Mouse (Mus musculus) embryonic facial prominence, embryonic 13.5 days (tissue): ENCODE data around the gene Bmp6. TPM values are rescaled to one million over a fixed set of nuclear protein-coding genes. Genes with fewer than 3 reads are reported as not detected.
A peak's percentile ranks its signal among the peaks of the same experiment; 100 is the strongest.

Experiments used
- ATAC-seq: fragments of 200-750 bp; cut with Nextera tagmentation; 2 replicates; pipeline ENCODE4 v1.8.0; 2017; ENCODE audit warnings: low read depth; ENCODE audit not compliant: insufficient number of reproducible peaks, insufficient read depth, low FRiP score, low TSS enrichment
- H3K27ac ChIP-seq: fragments of 300-500 bp; sonication (generic); 2 replicates; pipeline ENCODE4 v1.5.1; 2015; ENCODE audit warnings: moderate library complexity, mild to moderate bottlenecking, inconsistent platforms
- H3K27me3 ChIP-seq: fragments of 300-500 bp; sonication (generic); 2 replicates; pipeline ENCODE4 v1.6.1; 2015; ENCODE audit warnings: mild to moderate bottlenecking, inconsistent platforms
- H3K36me3 ChIP-seq: fragments of 300-500 bp; sonication (generic); 2 replicates; pipeline ENCODE4 v1.6.1; 2015; ENCODE audit warnings: mild to moderate bottlenecking, inconsistent platforms
- H3K4me1 ChIP-seq: fragments of 300-500 bp; sonication (generic); 2 replicates; pipeline ENCODE4 v1.6.1; 2015; ENCODE audit warnings: inconsistent platforms
- H3K4me2 ChIP-seq: fragments of 300-500 bp; sonication (generic); 2 replicates; pipeline ENCODE4 v1.6.1; 2015; ENCODE audit warnings: moderate library complexity, mild to moderate bottlenecking, inconsistent platforms
- H3K4me3 ChIP-seq: fragments of 300-500 bp; sonication (generic); 2 replicates; pipeline ENCODE4 v1.5.1; 2015; ENCODE audit warnings: mild to moderate bottlenecking, inconsistent platforms
- H3K9ac ChIP-seq: fragments of 300-500 bp; sonication (generic); 2 replicates; pipeline ENCODE4 v1.6.1; 2015; ENCODE audit warnings: mild to moderate bottlenecking, inconsistent platforms
- H3K9me3 ChIP-seq: fragments of 300-500 bp; sonication (generic); 2 replicates; pipeline ENCODE4 v1.6.1; 2016; ENCODE audit warnings: inconsistent platforms
- WGBS: fragments of 180-500 bp; shearing (Covaris S2); methylation state at CpG from one replicate; pipeline ENCODE4 v1.1.7; 2015; ENCODE audit warnings: mixed read lengths; 5-methylcytosine and 5-hydroxymethylcytosine counted together
- polyA plus RNA-seq: library from polyadenylated mRNA; unstranded; fragments of >200 nt; fragmentation: Nextera tagmentation; extraction: Ambion mirVana; gene quantifications from 2 replicates; pipeline ENCODE4 v1.2.1, GENCODE M21; 2015

The Bmp6 gene
- polyA plus RNA-seq, 1 experiment from 2014 or later: 4.3 TPM

GRCm38 (mm10) chr13:38398658-38399057 lies 53.8 kb downstream of the Bmp6 start:
- 33% methylated on average over 6 of the region's 6 CpGs for WGBS
- ATAC-seq: no peak
- H3K9ac ChIP-seq: no peak overlapping the region
- no peaks in the 10 kb centered on the region for H3K9me3 ChIP-seq
- peaks cover 31% of the 10 kb centered on the region for H3K4me1 ChIP-seq
- H3K27me3 ChIP-seq: no peaks in the 10 kb centered on the region
- no peak overlapping the region for H3K4me3 ChIP-seq
- H3K27ac ChIP-seq: no peak overlapping the region
- H3K36me3 ChIP-seq: no peaks in the 10 kb centered on the region
- H3K4me2 ChIP-seq: no peak overlapping the region

GRCm38 (mm10) chr13:38400662-38401061 lies 55.8 kb downstream of the Bmp6 start:
- Histone ChIP-seq H3K27ac (no peak overlapping the region), H3K4me1 (peaks cover 26% of the 10 kb centered on the region), H3K4me2 (no peak overlapping the region), H3K27me3 (no peaks in the 10 kb centered on the region), H3K36me3 (no peaks in the 10 kb centered on the region), H3K9ac (no peak overlapping the region), H3K9me3 (no peaks in the 10 kb centered on the region), H3K4me3 (no peak overlapping the region)
- ATAC-seq: no peak
- WGBS: 91% methylated on average over 8 of the region's 8 CpGs

GRCm38 (mm10) chr13:38407611-38408315 lies 62.9 kb downstream of the Bmp6 start:
- Histone ChIP-seq H3K4me2 (no peak overlapping the region), H3K4me3 (no peak overlapping the region), H3K27me3 (no peaks in the 10 kb centered on the region), H3K27ac (no peak overlapping the region; the same call in 1 of the 2 replicates), H3K9me3 (no peaks in the 10 kb centered on the region), H3K4me1 (peaks cover 27% of the 10 kb centered on the region), H3K36me3 (no peaks in the 10 kb centered on the region), H3K9ac (no peak overlapping the region)
- WGBS: 52% methylated on average over 6 of the region's 6 CpGs
- peak; percentile 43; the same call in 1 of the 2 replicates for ATAC-seq

- no peak for ATAC-seq
- Histone ChIP-seq H3K4me3 (no peak overlapping the region), H3K9me3 (no peaks in the 10 kb centered on the region), H3K27ac (no peak overlapping the region), H3K36me3 (no peaks in the 10 kb centered on the region), H3K4me1 (peaks cover 27% of the 10 kb centered on the region), H3K4me2 (no peak overlapping the region), H3K9ac (no peak overlapping the region), H3K27me3 (no peaks in the 10 kb centered on the region)
- 42% methylated on average over 3 of the region's 3 CpGs for WGBS
These were observed 63.7 kb downstream of the Bmp6 start for GRCm38 (mm10) chr13:38408636-38409035.

- Histone ChIP-seq H3K9ac (0 out of 2 replicates have a peak overlapping the region, but pooled peaks have one; percentile 17), H3K4me2 (peak overlapping the region; percentile 44)
- ATAC-seq: peak; percentile 43; the same call in 1 of the 2 replicates
These were observed 65.5 kb downstream of the Bmp6 start for GRCm38 (mm10) chr13:38410322-38410865.

GRCm38 (mm10) chr13:38419781-38420180 lies 74.9 kb downstream of the Bmp6 start:
- Histone ChIP-seq H3K9me3 (no peaks in the 10 kb centered on the region), H3K27me3 (no peaks in the 10 kb centered on the region), H3K4me1 (peaks cover 6% of the 10 kb centered on the region; the same call in 1 of the 2 replicates), H3K36me3 (no peaks in the 10 kb centered on the region), H3K4me3 (no peak overlapping the region), H3K27ac (no peak overlapping the region), H3K4me2 (no peak overlapping the region), H3K9ac (no peak overlapping the region)
- ATAC-seq: no peak
- WGBS: 88% methylated on average over 7 of the region's 7 CpGs

More at GRCm38 (mm10) chr13:38410322-38410865, 65.5 kb downstream of the Bmp6 start:
- Histone ChIP-seq H3K36me3 (no peaks in the 10 kb centered on the region), H3K27me3 (no peaks in the 10 kb centered on the region), H3K4me1 (peaks cover 27% of the 10 kb centered on the region), H3K4me3 (no peak overlapping the region), H3K27ac (peak overlapping the region; percentile 58), H3K9me3 (no peaks in the 10 kb centered on the region)
- WGBS: 21% methylated on average over 15 of the region's 15 CpGs

GRCm38 (mm10) chr13:38422491-38422890 lies 77.6 kb downstream of the Bmp6 start:
- no peak overlapping the region for H3K9ac ChIP-seq
- H3K4me3 ChIP-seq: no peak overlapping the region
- no peak overlapping the region for H3K27ac ChIP-seq
- no peaks in the 10 kb centered on the region for H3K36me3 ChIP-seq
- no peaks in the 10 kb centered on the region for H3K27me3 ChIP-seq
- H3K9me3 ChIP-seq: no peaks in the 10 kb centered on the region
- no peak overlapping the region for H3K4me2 ChIP-seq
- no peak for ATAC-seq
- 91% methylated on average over 5 of the region's 5 CpGs for WGBS
- peaks cover 6% of the 10 kb centered on the region; the same call in 1 of the 2 replicates for H3K4me1 ChIP-seq

GRCm38 (mm10) chr13:38425294-38425693 lies 80.4 kb downstream of the Bmp6 start:
- WGBS: 77% methylated on average over 6 of the region's 6 CpGs
- H3K4me2 ChIP-seq: no peak overlapping the region

GRCm38 (mm10) chr13:38429671-38430070 lies 84.8 kb downstream of the Bmp6 start:
- WGBS: 79% methylated on average over 8 of the region's 8 CpGs
- no peaks in the 10 kb centered on the region for H3K27me3 ChIP-seq
- H3K27ac ChIP-seq: no peak overlapping the region
- ATAC-seq: no peak
- no peak overlapping the region for H3K4me2 ChIP-seq
- peaks cover 8% of the 10 kb centered on the region; the same call in 1 of the 2 replicates for H3K4me1 ChIP-seq
- H3K9me3 ChIP-seq: peaks cover 3% of the 10 kb centered on the region; the same call in 1 of the 2 replicates
- H3K9ac ChIP-seq: no peak overlapping the region
- H3K36me3 ChIP-seq: no peaks in the 10 kb centered on the region
- no peak overlapping the region for H3K4me3 ChIP-seq

More at GRCm38 (mm10) chr13:38425294-38425693, 80.4 kb downstream of the Bmp6 start:
- H3K9ac ChIP-seq: no peak overlapping the region
- no peaks in the 10 kb centered on the region for H3K27me3 ChIP-seq
- no peak overlapping the region for H3K27ac ChIP-seq
- H3K4me1 ChIP-seq: peaks cover 6% of the 10 kb centered on the region; the same call in 1 of the 2 replicates
- ATAC-seq: no peak
- peaks cover 3% of the 10 kb centered on the region; the same call in 1 of the 2 replicates for H3K9me3 ChIP-seq
- H3K4me3 ChIP-seq: no peak overlapping the region
- no peaks in the 10 kb centered on the region for H3K36me3 ChIP-seq

- no peaks in the 10 kb centered on the region for H3K36me3 ChIP-seq
- 80% methylated on average over 6 of the region's 6 CpGs for WGBS
- H3K4me2 ChIP-seq: no peak overlapping the region
- no peak for ATAC-seq
- H3K27me3 ChIP-seq: no peaks in the 10 kb centered on the region
- H3K27ac ChIP-seq: no peak overlapping the region
- no peak overlapping the region for H3K9ac ChIP-seq
- peaks cover 8% of the 10 kb centered on the region; the same call in 1 of the 2 replicates for H3K4me1 ChIP-seq
- no peak overlapping the region for H3K4me3 ChIP-seq
- H3K9me3 ChIP-seq: peaks cover 3% of the 10 kb centered on the region; the same call in 1 of the 2 replicates
These were observed 85.2 kb downstream of the Bmp6 start for GRCm38 (mm10) chr13:38430075-38430474.

- 94% methylated on average over 5 of the region's 5 CpGs for WGBS
- no peak overlapping the region for H3K4me3 ChIP-seq
- peaks cover 8% of the 10 kb centered on the region; the same call in 1 of the 2 replicates for H3K4me1 ChIP-seq
- H3K4me2 ChIP-seq: no peak overlapping the region
- H3K36me3 ChIP-seq: no peaks in the 10 kb centered on the region
- ATAC-seq: no peak
- no peak overlapping the region for H3K27ac ChIP-seq
- no peak overlapping the region for H3K9ac ChIP-seq
- no peaks in the 10 kb centered on the region for H3K9me3 ChIP-seq
- no peaks in the 10 kb centered on the region for H3K27me3 ChIP-seq
These were observed 89.9 kb downstream of the Bmp6 start for GRCm38 (mm10) chr13:38434831-38435230.

GRCm38 (mm10) chr13:38437930-38438329 lies 93.0 kb downstream of the Bmp6 start:
- WGBS: 32% methylated on average over 5 of the region's 5 CpGs
- Histone ChIP-seq H3K9ac (no peak overlapping the region), H3K36me3 (no peaks in the 10 kb centered on the region), H3K4me1 (peaks cover 11% of the 10 kb centered on the region; the same call in 1 of the 2 replicates), H3K27me3 (no peaks in the 10 kb centered on the region), H3K27ac (no peak overlapping the region), H3K9me3 (no peaks in the 10 kb centered on the region), H3K4me2 (no peak overlapping the region), H3K4me3 (no peak overlapping the region)
- no peak for ATAC-seq
